Mouse (Mus musculus) liver, embryonic 11.5 days (tissue): ENCODE results near the gene Olfr1394. TPM values are rescaled to one million over a fixed set of nuclear protein-coding genes. Genes with fewer than 3 reads are reported as not detected.
"Not testable (repeated sequence)": the region's sequence is repeated elsewhere in the genome, so short reads cannot be mapped to it uniquely, and the experiment has no call there.

Experiments used
- ATAC-seq: fragments of 200-750 bp; cut with Nextera tagmentation; replicated peaks from 2 replicates; pipeline ENCODE4 v1.8.0; 2017; ENCODE audit warnings: moderate number of reproducible peaks, mild to moderate bottlenecking, moderate TSS enrichment, moderate library complexity; ENCODE audit not compliant: low FRiP score
- DNase-seq: peaks from one replicate; pipeline ENCODE4 v3.0.0-alpha.2; 2017; ENCODE audit warnings: low spot score
- H3K27ac ChIP-seq: fragments of 300-500 bp; sonication (generic); 2 replicates; pipeline ENCODE4 v1.5.1; 2014; ENCODE audit warnings: mild to moderate bottlenecking, low read depth, low read length, control low read depth
- H3K27me3 ChIP-seq: fragments of 300-500 bp; sonication (generic); replicated peaks from 2 replicates; pipeline ENCODE4 v1.6.1; 2014; ENCODE audit warnings: low read length, mixed read lengths; ENCODE audit not compliant: control insufficient read depth, insufficient read depth
- H3K36me3 ChIP-seq: fragments of 300-500 bp; sonication (generic); 2 replicates; pipeline ENCODE4 v1.6.1; 2014; ENCODE audit warnings: mild to moderate bottlenecking, low read length, moderate library complexity, mixed read lengths; ENCODE audit not compliant: control insufficient read depth, insufficient read depth
- H3K4me1 ChIP-seq: fragments of 300-500 bp; sonication (generic); replicated peaks from 2 replicates; pipeline ENCODE4 v1.6.1; 2014; ENCODE audit warnings: low read length, mixed read lengths; ENCODE audit not compliant: control insufficient read depth, insufficient read depth
- H3K4me2 ChIP-seq: fragments of 300-500 bp; sonication (generic); 2 replicates; pipeline ENCODE4 v1.6.1; 2014; ENCODE audit warnings: mild to moderate bottlenecking, control low read depth, moderate library complexity
- H3K4me3 ChIP-seq: fragments of 300-500 bp; sonication (generic); 2 replicates; pipeline ENCODE4 v1.5.1; 2014; ENCODE audit warnings: low read depth, low read length, control low read depth
- H3K9ac ChIP-seq: fragments of 300-500 bp; sonication (generic); 2 replicates; pipeline ENCODE4 v1.6.1; 2014; ENCODE audit warnings: low read depth, low read length, control low read depth
- H3K9me3 ChIP-seq: fragments of 300-500 bp; sonication (generic); 2 replicates; pipeline ENCODE4 v1.6.1; 2016; ENCODE audit warnings: low read length, inconsistent platforms, mixed read lengths; ENCODE audit not compliant: control insufficient read depth
- WGBS: fragments of 180-500 bp; shearing (Covaris S2); extraction: QIAGEN DNeasy Blood & Tissue Kit; methylation state at CpG from one replicate; pipeline ENCODE4 v1.1.7; 2014; 5-methylcytosine and 5-hydroxymethylcytosine counted together
- polyA plus RNA-seq: library from polyadenylated mRNA; unstranded; fragments of >200 nt; fragmentation: Nextera tagmentation; extraction: Ambion mirVana; gene quantifications from 2 replicates; pipeline ENCODE4 v1.2.1, GENCODE M21; 2014

The Olfr1394 gene
- polyA plus RNA-seq, 1 experiment from 2014 or later = not detected

DNA sequence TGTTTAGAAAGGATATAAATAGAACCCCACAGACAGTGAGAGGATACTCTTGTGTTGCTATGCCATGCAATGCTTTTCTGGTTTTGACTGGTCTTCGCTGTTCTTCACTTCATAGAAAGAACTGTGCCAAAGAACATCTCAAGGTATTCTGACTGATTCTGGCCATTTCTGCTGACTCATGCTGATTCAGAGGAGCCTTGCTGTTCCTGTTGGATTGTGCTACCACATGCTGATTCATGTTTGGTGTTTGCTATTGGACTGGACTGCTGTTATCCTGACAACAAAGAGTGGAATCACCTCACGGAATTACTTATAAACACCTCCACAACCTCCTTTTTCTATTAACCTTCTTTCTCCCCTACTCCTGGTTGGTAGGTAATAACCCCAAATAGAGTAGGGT is 30.0 kb upstream of the Olfr1394 start:
- Histone ChIP-seq H3K4me3 (no peak overlapping the region), H3K9ac (no peak overlapping the region), H3K4me1 (no peaks in the 10 kb centered on the region), H3K9me3 (no peaks in the 10 kb centered on the region), H3K36me3 (no peaks in the 10 kb centered on the region), H3K27me3 (no peaks in the 10 kb centered on the region), H3K4me2 (no peak overlapping the region), H3K27ac (no peak overlapping the region)
- DNase-seq = no peak
- 81% methylated on average over 2 of the region's 2 CpGs for WGBS
- no peak for ATAC-seq

DNA sequence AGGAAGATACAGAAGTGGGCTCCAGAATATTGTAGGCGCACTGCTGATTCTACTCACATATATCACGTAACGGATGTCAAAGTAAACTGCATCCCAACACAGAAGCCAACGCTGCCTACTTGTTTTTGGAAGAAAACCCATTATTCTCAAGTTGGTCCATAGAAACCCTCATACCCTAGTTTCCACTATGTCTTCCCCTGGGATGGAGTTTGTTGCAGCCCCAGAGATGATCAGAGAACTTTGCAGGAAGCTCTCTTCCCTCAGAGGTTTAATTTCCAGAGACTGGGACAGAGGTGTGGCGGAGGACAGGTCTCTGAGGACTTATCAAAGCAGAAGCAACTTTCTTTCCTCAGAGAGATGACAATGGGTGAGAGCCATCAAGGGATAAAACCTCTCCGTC is 12.2 kb upstream of the Olfr1394 start, which contains the start of gene Olfr1395:
Olfr1395 (plus strand) TSS at position 301 of the 400 bp plus-strand sequence.
- Histone ChIP-seq H3K4me3 (no peak within 1 kb of the TSS), H3K27me3 (no peaks in the 10 kb centered on the region), H3K4me1 (no peaks in the 10 kb centered on the region), H3K9ac (no peak within 1 kb of the TSS), H3K27ac (no peak within 1 kb of the TSS), H3K4me2 (no peak within 1 kb of the TSS), H3K9me3 (no peaks in the 10 kb centered on the region), H3K36me3 (no peaks in the 10 kb centered on the region)
- DNase-seq (no peak), ATAC-seq (no peak)
- WGBS = 80% methylated on average over 6 of the region's 6 CpGs

DNA sequence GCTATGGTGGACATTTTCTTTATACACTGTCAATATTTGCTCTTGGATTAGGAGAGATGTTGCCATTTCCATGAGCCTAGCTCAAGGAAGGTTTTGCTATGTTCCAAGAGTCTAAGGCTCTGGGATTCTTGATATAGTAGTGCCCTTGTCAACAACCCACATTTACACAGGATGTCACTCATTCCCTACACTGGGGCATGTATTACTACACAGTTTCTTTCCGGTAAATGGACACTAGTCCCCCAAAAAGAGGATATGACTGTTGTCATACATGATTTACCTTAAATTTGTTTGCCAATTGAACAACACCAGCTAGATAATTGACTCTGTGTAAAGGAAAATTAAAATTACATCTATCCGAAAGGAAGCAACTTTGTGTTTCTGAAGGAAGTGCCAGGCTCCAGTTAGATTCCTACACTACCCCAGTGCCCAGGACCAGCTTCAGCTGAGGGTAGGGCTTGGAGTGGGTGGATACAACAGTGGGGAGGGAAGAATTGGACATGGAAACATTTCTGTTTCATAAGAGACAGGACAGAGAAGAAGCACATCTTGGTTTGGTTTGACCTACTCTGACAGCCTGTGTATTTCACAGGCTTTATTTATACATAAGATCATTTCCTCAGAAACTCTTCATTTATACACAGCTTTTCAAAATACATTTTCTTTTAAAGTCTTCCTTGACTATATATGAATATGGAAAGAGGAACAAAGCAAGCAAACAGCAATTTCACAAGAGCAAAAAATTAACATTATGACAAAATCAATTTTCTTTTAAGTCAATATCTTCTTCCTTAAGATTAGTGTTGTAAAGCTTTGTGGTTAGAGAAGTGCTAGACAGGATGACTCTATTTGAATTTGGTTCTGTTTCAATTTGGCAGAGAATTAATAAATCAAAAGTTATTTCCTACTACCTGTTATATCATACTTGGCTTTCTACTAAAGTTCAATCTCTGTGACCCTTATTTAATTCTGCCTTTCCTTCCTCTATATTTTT is 2.9 kb downstream of the Olfr1394 start:
- Histone ChIP-seq H3K4me2 (no peak overlapping the region), H3K27ac (no peak overlapping the region), H3K4me1 (no peaks in the 10 kb centered on the region), H3K27me3 (no peaks in the 10 kb centered on the region), H3K9ac (no peak overlapping the region), H3K4me3 (no peak overlapping the region), H3K36me3 (no peaks in the 10 kb centered on the region), H3K9me3 (no peaks in the 10 kb centered on the region)
- DNase-seq (no peak), ATAC-seq (no peak)
- WGBS = 77% methylated on average over 2 of the region's 2 CpGs

DNA sequence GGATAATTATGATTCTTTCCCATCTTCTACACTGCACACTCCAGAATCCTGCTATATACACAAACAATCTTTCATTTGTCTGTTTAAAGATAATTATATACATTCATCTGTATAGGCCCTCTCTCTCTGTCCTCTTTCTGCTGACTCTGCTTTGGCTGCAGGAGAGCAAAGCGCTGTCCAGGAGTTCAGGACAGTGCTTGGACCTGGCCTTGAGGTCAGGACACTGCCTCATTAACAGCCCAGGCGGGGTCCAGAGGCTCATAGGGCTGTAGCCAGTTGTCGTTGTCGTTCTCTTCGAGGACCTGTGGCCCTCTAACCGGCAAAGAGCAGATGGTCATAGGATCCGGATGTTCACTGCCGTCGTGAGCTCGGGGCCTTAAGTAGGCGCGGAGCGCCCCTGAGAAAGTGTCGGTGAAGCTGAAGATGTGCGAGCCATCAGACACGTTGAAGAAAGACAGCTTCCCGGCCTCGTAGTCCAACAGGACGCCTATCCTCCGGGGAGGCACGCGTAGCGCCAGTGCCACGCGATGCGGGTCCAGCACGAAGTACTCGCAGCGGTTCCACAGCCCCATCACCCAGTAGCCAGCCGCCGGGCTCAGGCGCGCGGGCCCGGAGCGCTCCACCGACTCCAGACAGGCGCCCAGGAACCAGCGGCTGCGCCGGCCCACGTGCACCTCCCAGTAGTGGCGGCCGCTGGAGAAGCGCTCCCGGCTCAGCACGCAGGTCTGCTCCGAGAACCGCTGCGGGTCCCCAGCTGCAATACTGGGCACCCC is 14.8 kb downstream of the Olfr1394 start:
- Histone ChIP-seq H3K4me1 (no peaks in the 10 kb centered on the region; the same call in 1 of the 2 replicates), H3K9me3 (no peaks in the 10 kb centered on the region), H3K27me3 (peaks cover 16% of the 10 kb centered on the region), H3K4me3 (peak overlapping the region; percentile 35), H3K36me3 (no peaks in the 10 kb centered on the region), H3K4me2 (peak overlapping the region; percentile 67), H3K27ac (no peak overlapping the region), H3K9ac (no peak overlapping the region)
- WGBS = 11% methylated on average over 50 of the region's 50 CpGs
- DNase-seq (peak; percentile 38), ATAC-seq (no peak)

DNA sequence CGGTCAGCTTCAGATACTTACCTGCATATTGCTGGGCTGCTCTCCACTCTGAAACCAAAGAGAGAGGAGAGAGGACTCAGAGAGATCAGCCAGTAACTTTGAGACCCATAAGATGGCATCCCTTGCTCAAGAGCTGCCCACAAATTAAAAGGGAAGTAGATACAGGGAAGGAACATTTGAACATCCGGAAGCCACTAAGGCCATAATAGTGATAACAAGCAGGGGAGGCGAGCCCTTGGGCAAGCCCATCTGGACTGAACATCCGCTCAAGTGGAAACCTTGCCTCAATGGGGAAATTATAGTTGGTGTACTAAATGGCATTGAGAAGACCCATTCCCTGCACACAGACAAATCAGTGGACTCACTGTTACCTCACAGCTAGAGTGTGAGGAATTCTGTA is 16.4 kb downstream of the Olfr1394 start:
- Histone ChIP-seq H3K9me3 (no peaks in the 10 kb centered on the region), H3K4me3 (no peak overlapping the region), H3K4me2 (no peak overlapping the region; the same call in 1 of the 2 replicates), H3K9ac (no peak overlapping the region), H3K27me3 (peaks cover 16% of the 10 kb centered on the region), H3K36me3 (no peaks in the 10 kb centered on the region), H3K27ac (no peak overlapping the region), H3K4me1 (no peaks in the 10 kb centered on the region; the same call in 1 of the 2 replicates)
- WGBS = 51% methylated on average over 4 of the region's 4 CpGs
- ATAC-seq (no peak), DNase-seq (no peak)

DNA sequence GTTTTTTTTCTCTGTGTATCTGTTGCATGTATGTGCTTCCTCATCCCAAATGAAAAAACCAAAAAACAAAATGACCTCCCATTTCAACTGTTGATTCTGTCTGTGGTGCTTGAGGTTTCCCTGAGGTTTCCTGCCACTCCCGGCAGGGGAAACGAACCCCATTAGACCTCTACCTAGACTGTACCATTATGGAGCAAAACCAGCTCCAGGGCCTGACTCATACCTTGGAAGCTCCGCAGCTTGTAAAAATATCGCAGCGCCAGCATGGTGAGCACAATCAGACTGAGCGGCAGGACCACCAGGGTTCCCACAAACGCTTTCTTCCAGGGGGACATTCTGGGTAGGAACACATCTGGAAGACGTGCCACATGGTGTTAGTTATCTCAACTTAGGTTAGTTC is 21.2 kb downstream of the Olfr1394 start:
- Histone ChIP-seq H3K9ac (no peak overlapping the region), H3K4me1 (no peaks in the 10 kb centered on the region), H3K27ac (no peak overlapping the region), H3K9me3 (no peaks in the 10 kb centered on the region), H3K4me3 (no peak overlapping the region), H3K27me3 (peaks cover under 1% of the 10 kb centered on the region; the same call in 1 of the 2 replicates), H3K4me2 (no peak overlapping the region), H3K36me3 (no peaks in the 10 kb centered on the region)
- no peak for ATAC-seq
- no peak for DNase-seq
- WGBS = 42% methylated on average over 8 of the region's 8 CpGs

DNA sequence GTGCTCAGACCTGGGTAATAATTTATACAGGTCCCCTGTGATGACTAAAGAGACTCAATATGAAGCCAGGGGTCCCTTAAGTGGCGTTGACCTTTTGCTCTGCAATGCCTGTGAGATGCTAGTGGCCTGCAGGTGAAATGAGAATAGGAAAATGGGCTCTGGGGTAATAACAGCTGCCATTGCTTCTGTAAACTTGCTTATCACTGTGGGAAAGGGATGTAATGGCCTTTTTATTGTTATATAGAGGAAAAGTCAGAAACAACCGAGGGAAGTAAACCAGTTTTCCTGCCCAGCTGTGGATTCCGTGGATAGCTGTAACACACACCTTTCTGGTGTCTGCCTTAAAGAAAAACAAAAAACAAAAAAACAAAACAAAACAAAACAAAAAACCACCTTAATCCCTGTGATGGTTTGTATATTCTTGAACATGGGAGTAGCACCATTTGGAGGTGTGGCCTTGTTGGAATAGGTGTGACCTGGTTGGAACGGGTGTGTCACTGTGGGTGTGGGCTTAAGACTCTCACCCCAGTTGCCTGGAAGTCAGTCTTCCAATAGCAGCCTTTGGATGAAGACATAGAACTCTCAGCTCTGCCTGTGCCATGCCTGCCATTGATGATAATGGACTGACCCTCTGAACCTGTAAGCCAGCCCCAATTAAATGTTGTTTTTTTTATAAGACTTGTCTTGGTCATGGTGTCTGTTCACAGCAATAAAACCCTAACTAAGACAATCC is 22.0 kb downstream of the Olfr1394 start:
- H3K27ac ChIP-seq, H3K4me2 ChIP-seq, H3K9ac ChIP-seq, H3K9me3 ChIP-seq, H3K36me3 ChIP-seq, ATAC-seq, DNase-seq, H3K4me3 ChIP-seq, H3K4me1 ChIP-seq, H3K27me3 ChIP-seq: not testable (repeated sequence)
- WGBS = 66% methylated on average over 4 of the region's 4 CpGs

DNA sequence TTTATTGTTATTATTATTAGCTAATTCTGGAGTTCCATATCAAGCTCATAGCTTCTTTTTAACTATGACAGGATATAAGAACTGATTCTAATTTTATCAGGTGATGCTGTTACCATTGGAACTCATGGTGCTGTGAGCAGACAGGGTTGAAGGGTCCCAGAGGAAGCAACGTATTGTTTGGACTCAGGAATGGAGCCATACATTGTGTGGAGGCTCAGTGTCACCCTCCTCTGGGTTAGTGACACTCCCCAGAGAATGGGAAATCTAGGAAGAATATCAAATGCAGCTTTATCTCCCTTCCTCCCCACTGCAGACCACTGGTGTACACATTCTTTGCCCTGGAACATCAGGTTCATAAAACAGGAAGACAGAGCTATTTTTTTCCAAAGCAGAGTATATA is 29.0 kb downstream of the Olfr1394 start:
- no peak overlapping the region for H3K9ac ChIP-seq
- H3K27me3 ChIP-seq = no peaks in the 10 kb centered on the region
- H3K36me3 ChIP-seq = no peaks in the 10 kb centered on the region
- H3K4me1 ChIP-seq = no peaks in the 10 kb centered on the region
- ATAC-seq (no peak), DNase-seq (no peak)
- H3K4me3 ChIP-seq = no peak overlapping the region
- 59% methylated on average over 1 of the region's 1 CpGs for WGBS
- H3K27ac ChIP-seq = no peak overlapping the region
- no peak overlapping the region for H3K4me2 ChIP-seq
- no peaks in the 10 kb centered on the region for H3K9me3 ChIP-seq
